Mouse (Mus musculus) 416B (cell line): ENCODE measurements at regions not wholly inside any gene's neighbourhood (a gene's known extent, or its start where the extent isn't known, plus 50 kb on each side); places are given as distances from the start of the nearest gene placed in this dataset.
A peak's percentile ranks its signal among the peaks of the same experiment; 100 is the strongest.

Experiments
- DNase-seq: peaks from one replicate; pipeline ENCODE4 v3.0.0; 2011; ENCODE audit warnings: low read depth

- no peak for DNase-seq
Measured at GRCm38 (mm10) chr9:27556315-27557225, 160.0 kb downstream of the Spata19 start.

GRCm38 (mm10) chr9:27557886-27558285 lies 161.3 kb downstream of the Spata19 start:
- DNase-seq = no peak

- no peak for DNase-seq
Measured at GRCm38 (mm10) chr9:27558286-27558685, 161.7 kb downstream of the Spata19 start.

- no peak for DNase-seq
Measured at GRCm38 (mm10) chr9:27568372-27569053, 171.9 kb downstream of the Spata19 start.

GRCm38 (mm10) chr9:27569054-27569387 lies 172.4 kb downstream of the Spata19 start:
- no peak for DNase-seq

- DNase-seq = no peak
Measured at GRCm38 (mm10) chr9:27617096-27617839, 173.3 kb upstream of the Opcml start.

- no peak for DNase-seq
Measured at GRCm38 (mm10) chr9:27634901-27635300, 155.7 kb upstream of the Opcml start.

- DNase-seq = no peak
Measured at GRCm38 (mm10) chr9:27640611-27641010, 150.0 kb upstream of the Opcml start.

- no peak for DNase-seq
Measured at GRCm38 (mm10) chr9:27643312-27643711, 147.3 kb upstream of the Opcml start.

GRCm38 (mm10) chr9:27643916-27644315 lies 146.7 kb upstream of the Opcml start:
- no peak for DNase-seq

GRCm38 (mm10) chr9:27645435-27645834 lies 145.1 kb upstream of the Opcml start:
- no peak for DNase-seq

- no peak for DNase-seq
Measured at GRCm38 (mm10) chr9:27646100-27646499, 144.5 kb upstream of the Opcml start.

- DNase-seq = no peak
Measured at GRCm38 (mm10) chr9:27646956-27647355, 143.6 kb upstream of the Opcml start.

- DNase-seq = no peak
Measured at GRCm38 (mm10) chr9:27658001-27658400, 132.6 kb upstream of the Opcml start.

GRCm38 (mm10) chr9:27661431-27662300 lies 128.9 kb upstream of the Opcml start:
- DNase-seq = no peak

- DNase-seq = no peak
Measured at GRCm38 (mm10) chr9:27663230-27663629, 127.3 kb upstream of the Opcml start.

GRCm38 (mm10) chr9:27665659-27666058 lies 124.9 kb upstream of the Opcml start:
- peak; percentile 24 for DNase-seq

- no peak for DNase-seq
Measured at GRCm38 (mm10) chr9:27670032-27670740, 120.4 kb upstream of the Opcml start.

GRCm38 (mm10) chr9:27685325-27685724 lies 105.2 kb upstream of the Opcml start:
- no peak for DNase-seq

- no peak for DNase-seq
Measured at GRCm38 (mm10) chr9:27691616-27692015, 99.0 kb upstream of the Opcml start.

- DNase-seq = no peak
Measured at GRCm38 (mm10) chr9:27692751-27693150, 97.8 kb upstream of the Opcml start.
